Mouse (Mus musculus): ENCODE measurements around the gene Gm20388. TPM values are rescaled to one million over a fixed set of nuclear protein-coding genes. Genes with fewer than 3 reads are reported as not detected.

Gene Gm20388
- polyA plus RNA-seq, 1 experiment from 2014 or later: 47.1 TPM

- 94% methylated on average over 21 of the region's 21 CpGs for WGBS (ENCODE audit: missing documents)
- Histone ChIP-seq H3K27ac (no peak overlapping the region), H3K4me3 (ENCODE audit: inconsistent target) (no peak overlapping the region)
Observed at GRCm38 (mm10) chr8:120317118-120317824, 406.6 kb downstream of the Gm20388 start.

GRCm38 (mm10) chr8:120318476-120318991 lies 407.9 kb downstream of the Gm20388 start:
- no peak overlapping the region for H3K4me3 ChIP-seq (ENCODE audit: inconsistent target)
- 97% methylated on average over 10 of the region's 12 CpGs for WGBS (ENCODE audit: missing documents)
- no peak overlapping the region for H3K27ac ChIP-seq
- no peaks in the 10 kb centered on the region for H3K79me2 ChIP-seq (ENCODE audit: inconsistent target)
- H3K36me3 ChIP-seq (ENCODE audit: inconsistent target): no peaks in the 10 kb centered on the region

More at GRCm38 (mm10) chr8:120317118-120317824, 406.6 kb downstream of the Gm20388 start:
- no peaks in the 10 kb centered on the region for H3K36me3 ChIP-seq (ENCODE audit: inconsistent target)
- H3K79me2 ChIP-seq (ENCODE audit: inconsistent target): no peaks in the 10 kb centered on the region

GRCm38 (mm10) chr8:120319449-120319848 lies 408.8 kb downstream of the Gm20388 start:
- H3K36me3 ChIP-seq (ENCODE audit: inconsistent target): no peaks in the 10 kb centered on the region
- H3K27ac ChIP-seq: no peak overlapping the region
- no peaks in the 10 kb centered on the region for H3K79me2 ChIP-seq (ENCODE audit: inconsistent target)
- no peak overlapping the region for H3K4me3 ChIP-seq (ENCODE audit: inconsistent target)
- 17% methylated on average over 7 of the region's 7 CpGs for WGBS (ENCODE audit: missing documents)

- Histone ChIP-seq H3K27ac (no peak overlapping the region), H3K36me3 (ENCODE audit: inconsistent target) (no peaks in the 10 kb centered on the region), H3K4me3 (ENCODE audit: inconsistent target) (no peak overlapping the region), H3K79me2 (ENCODE audit: inconsistent target) (no peaks in the 10 kb centered on the region)
- WGBS (ENCODE audit: missing documents): 88% methylated on average over 5 of the region's 5 CpGs
Observed at GRCm38 (mm10) chr8:120320146-120320545, 409.5 kb downstream of the Gm20388 start.

GRCm38 (mm10) chr8:120321724-120322123 lies 411.1 kb downstream of the Gm20388 start:
- H3K27ac ChIP-seq: 0 out of 2 replicates have a peak overlapping the region, but pooled peaks have one; percentile 7
- no peaks in the 10 kb centered on the region for H3K36me3 ChIP-seq (ENCODE audit: inconsistent target)
- H3K4me3 ChIP-seq (ENCODE audit: inconsistent target): no peak overlapping the region
- no peaks in the 10 kb centered on the region for H3K79me2 ChIP-seq (ENCODE audit: inconsistent target)
- 32% methylated on average over 6 of the region's 6 CpGs for WGBS (ENCODE audit: missing documents)

- no peak overlapping the region for H3K4me3 ChIP-seq (ENCODE audit: inconsistent target)
- no peaks in the 10 kb centered on the region for H3K36me3 ChIP-seq (ENCODE audit: inconsistent target)
- no peaks in the 10 kb centered on the region for H3K79me2 ChIP-seq (ENCODE audit: inconsistent target)
- WGBS (ENCODE audit: missing documents): 8% methylated on average over 19 of the region's 20 CpGs
- peak overlapping the region; percentile 48 for H3K27ac ChIP-seq
Observed at GRCm38 (mm10) chr8:120322956-120323448, 412.4 kb downstream of the Gm20388 start.

- H3K36me3 ChIP-seq (ENCODE audit: inconsistent target): no peaks in the 10 kb centered on the region
- H3K79me2 ChIP-seq (ENCODE audit: inconsistent target): no peaks in the 10 kb centered on the region
- H3K4me3 ChIP-seq (ENCODE audit: inconsistent target): no peak overlapping the region
- H3K27ac ChIP-seq: peak overlapping the region; percentile 25; the same call in 1 of the 2 replicates
- 20% methylated on average over 3 of the region's 3 CpGs for WGBS (ENCODE audit: missing documents)
Observed at GRCm38 (mm10) chr8:120324555-120324954, 413.9 kb downstream of the Gm20388 start.

- Histone ChIP-seq H3K79me2 (ENCODE audit: inconsistent target) (no peaks in the 10 kb centered on the region), H3K27ac (no peak overlapping the region), H3K36me3 (ENCODE audit: inconsistent target) (no peaks in the 10 kb centered on the region), H3K4me3 (ENCODE audit: inconsistent target) (no peak overlapping the region)
- 39% methylated on average over 5 of the region's 5 CpGs for WGBS (ENCODE audit: missing documents)
Observed at GRCm38 (mm10) chr8:120325172-120325767, 414.6 kb downstream of the Gm20388 start.

GRCm38 (mm10) chr8:120327131-120327554 lies 416.5 kb downstream of the Gm20388 start:
- no peaks in the 10 kb centered on the region for H3K36me3 ChIP-seq (ENCODE audit: inconsistent target)
- H3K27ac ChIP-seq: no peak overlapping the region
- no peak overlapping the region for H3K4me3 ChIP-seq (ENCODE audit: inconsistent target)
- WGBS (ENCODE audit: missing documents): 71% methylated on average over 3 of the region's 3 CpGs
- H3K79me2 ChIP-seq (ENCODE audit: inconsistent target): no peaks in the 10 kb centered on the region

GRCm38 (mm10) chr8:120328361-120329022 lies 417.9 kb downstream of the Gm20388 start:
- Histone ChIP-seq H3K27ac (no peak overlapping the region), H3K79me2 (ENCODE audit: inconsistent target) (no peaks in the 10 kb centered on the region), H3K36me3 (ENCODE audit: inconsistent target) (no peaks in the 10 kb centered on the region), H3K4me3 (ENCODE audit: inconsistent target) (no peak overlapping the region)
- WGBS (ENCODE audit: missing documents): 92% methylated on average over 13 of the region's 13 CpGs

- H3K27ac ChIP-seq: no peak overlapping the region
- 88% methylated on average over 9 of the region's 11 CpGs for WGBS (ENCODE audit: missing documents)
- H3K79me2 ChIP-seq (ENCODE audit: inconsistent target): no peaks in the 10 kb centered on the region
- no peak overlapping the region for H3K4me3 ChIP-seq (ENCODE audit: inconsistent target)
- H3K36me3 ChIP-seq (ENCODE audit: inconsistent target): no peaks in the 10 kb centered on the region
Observed at GRCm38 (mm10) chr8:120329030-120329748, 418.5 kb downstream of the Gm20388 start.

GRCm38 (mm10) chr8:120331027-120331426 lies 420.4 kb downstream of the Gm20388 start:
- WGBS (ENCODE audit: missing documents): 92% methylated on average over 7 of the region's 7 CpGs
- no peaks in the 10 kb centered on the region for H3K36me3 ChIP-seq (ENCODE audit: inconsistent target)
- H3K4me3 ChIP-seq (ENCODE audit: inconsistent target): no peak overlapping the region
- H3K79me2 ChIP-seq (ENCODE audit: inconsistent target): no peaks in the 10 kb centered on the region
- no peak overlapping the region for H3K27ac ChIP-seq

- H3K27ac ChIP-seq: no peak overlapping the region
- H3K36me3 ChIP-seq (ENCODE audit: inconsistent target): no peaks in the 10 kb centered on the region
- WGBS (ENCODE audit: missing documents): 29% methylated on average over 14 of the region's 16 CpGs
- no peak overlapping the region for H3K4me3 ChIP-seq (ENCODE audit: inconsistent target)
- no peaks in the 10 kb centered on the region for H3K79me2 ChIP-seq (ENCODE audit: inconsistent target)
Observed at GRCm38 (mm10) chr8:120332379-120333229, 422.0 kb downstream of the Gm20388 start.

All from macrophage (primary cell).